Mouse (Mus musculus): Measurements from ENCODE around the gene Unc119b. TPM values are rescaled to one million over a fixed set of nuclear protein-coding genes. Genes with fewer than 3 reads are reported as not detected.

The Unc119b gene
- total and polyA plus RNA-seq, 2 experiments from 2014 or later = 16.9 to 30.0 TPM

DNA sequence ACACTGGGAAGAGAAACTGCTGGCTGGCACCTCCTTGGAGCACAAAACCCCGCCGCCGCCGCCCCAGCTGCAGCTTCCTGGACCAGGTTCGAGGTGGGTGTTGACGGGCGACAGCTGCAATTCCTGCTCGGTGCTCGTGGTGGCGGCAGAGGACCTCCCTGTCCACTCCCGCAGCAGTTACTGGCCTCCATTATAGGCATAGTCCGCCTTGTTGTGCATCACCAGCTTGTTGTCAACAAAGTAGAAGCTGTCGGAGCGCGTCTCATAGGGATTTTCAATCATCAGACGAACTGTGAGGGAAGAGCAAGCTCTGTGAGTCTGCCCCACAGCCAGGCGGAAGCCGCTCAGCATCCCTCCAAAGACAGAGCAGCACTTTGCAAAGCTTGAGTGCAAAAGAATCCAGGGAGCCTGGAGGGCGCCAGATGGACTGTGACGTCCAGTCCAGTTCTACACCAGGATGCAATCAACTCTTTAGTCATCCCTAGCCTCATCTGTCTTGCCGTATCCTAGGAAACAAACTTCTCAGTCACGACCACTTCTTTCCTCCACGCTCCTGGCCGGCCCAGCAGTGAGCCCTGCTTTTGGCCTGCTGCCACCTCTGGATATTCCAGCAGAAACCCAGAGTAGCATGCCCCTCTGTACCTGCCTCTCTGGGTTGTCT is 9.4 kb downstream of the Unc119b start:
- Histone ChIP-seq H3K27me3 (ENCODE audit: insufficient read depth, low read length) (no peaks in the 10 kb centered on the region), H3K9ac (replicated peaks; ENCODE audit: low read length, poor library complexity, severe bottlenecking) (no peak overlapping the region), H3K4me3 (ENCODE audit: low read depth, low read length) (no peak overlapping the region), H3K27ac (ENCODE audit: low read depth, low read length) (no peak overlapping the region), H3K36me3 (ENCODE audit: insufficient read depth, low read length) (peaks cover 44% of the 10 kb centered on the region), H3K4me1 (ENCODE audit: insufficient read depth, low read length) (no peaks in the 10 kb centered on the region), H3K4me2 (ENCODE audit: low read depth, low read length, poor library complexity, severe bottlenecking) (no peak overlapping the region), H3K9me3 (ENCODE audit: low read length) (no peaks in the 10 kb centered on the region)
- peak; percentile 91 for TF ChIP-seq CTCF (IDR thresholded peaks at IDR 0.05)
- ATAC-seq (ENCODE audit: low FRiP score) (peak; percentile 41; the same call in 1 of the 2 replicates), DNase-seq (ENCODE audit: low spot score) (peak; percentile 87)
- WGBS = 20% methylated on average over 24 of the region's 24 CpGs

GRCm38 (mm10) chr5:115124690-115125089 is 10.1 kb downstream of the Unc119b start:
- Histone ChIP-seq H3K4me2 (ENCODE audit: low read depth, low read length, poor library complexity, severe bottlenecking) (no peak overlapping the region), H3K27ac (ENCODE audit: low read depth, low read length) (no peak overlapping the region), H3K4me3 (ENCODE audit: low read depth, low read length) (no peak overlapping the region), H3K36me3 (ENCODE audit: insufficient read depth, low read length) (peaks cover 39% of the 10 kb centered on the region), H3K4me1 (ENCODE audit: insufficient read depth, low read length) (no peaks in the 10 kb centered on the region), H3K27me3 (ENCODE audit: insufficient read depth, low read length) (no peaks in the 10 kb centered on the region), H3K9me3 (ENCODE audit: low read length) (no peaks in the 10 kb centered on the region), H3K9ac (replicated peaks; ENCODE audit: low read length, poor library complexity, severe bottlenecking) (no peak overlapping the region)
- 93% methylated on average over 6 of the region's 6 CpGs for WGBS
- DNase-seq (ENCODE audit: low spot score) = no peak
- ATAC-seq (ENCODE audit: low FRiP score) = no peak
- no peak for TF ChIP-seq CTCF (IDR thresholded peaks at IDR 0.05)

GRCm38 (mm10) chr5:115120978-115121377 is 13.8 kb downstream of the Unc119b start:
- DNase-seq (ENCODE audit: low spot score) (peak; percentile 39), ATAC-seq (ENCODE audit: low FRiP score) (no peak)

GRCm38 (mm10) chr5:115118961-115119570 is 15.7 kb downstream of the Unc119b start, which contains the start of gene Acads:
Gene Acads, minus strand, starts transcription at chr5:115119346.
- H3K27me3 ChIP-seq (ENCODE audit: insufficient read depth, low read length) = no peaks in the 10 kb centered on the region
- WGBS = 3% methylated on average over 39 of the region's 39 CpGs
- peak; percentile 45; the same call in 1 of the 2 replicates for ATAC-seq (ENCODE audit: low FRiP score)
- peak within 1 kb of the TSS; percentile 87 for H3K4me2 ChIP-seq (ENCODE audit: low read depth, low read length, poor library complexity, severe bottlenecking)
- H3K4me3 ChIP-seq (ENCODE audit: low read depth, low read length) = peak within 1 kb of the TSS; percentile 47
- TF ChIP-seq CTCF (IDR thresholded peaks at IDR 0.05) = no peak
- peak; percentile 46 for DNase-seq (ENCODE audit: low spot score)
- peak within 1 kb of the TSS; percentile 57 for H3K9ac ChIP-seq (replicated peaks; ENCODE audit: low read length, poor library complexity, severe bottlenecking)
- H3K36me3 ChIP-seq (ENCODE audit: insufficient read depth, low read length) = peaks cover 2% of the 10 kb centered on the region
- H3K9me3 ChIP-seq (ENCODE audit: low read length) = no peaks in the 10 kb centered on the region
- H3K27ac ChIP-seq (ENCODE audit: low read depth, low read length) = no peak within 1 kb of the TSS
- H3K4me1 ChIP-seq (ENCODE audit: insufficient read depth, low read length) = peaks cover 7% of the 10 kb centered on the region

More at GRCm38 (mm10) chr5:115120978-115121377, 13.8 kb downstream of the Unc119b start:
- no peak for TF ChIP-seq CTCF (IDR thresholded peaks at IDR 0.05)
- Histone ChIP-seq H3K27me3 (ENCODE audit: insufficient read depth, low read length) (no peaks in the 10 kb centered on the region), H3K4me1 (ENCODE audit: insufficient read depth, low read length) (peaks cover 7% of the 10 kb centered on the region), H3K9ac (replicated peaks; ENCODE audit: low read length, poor library complexity, severe bottlenecking) (no peak overlapping the region), H3K4me2 (ENCODE audit: low read depth, low read length, poor library complexity, severe bottlenecking) (no peak overlapping the region), H3K36me3 (ENCODE audit: insufficient read depth, low read length) (peaks cover 13% of the 10 kb centered on the region), H3K9me3 (ENCODE audit: low read length) (no peaks in the 10 kb centered on the region), H3K4me3 (ENCODE audit: low read depth, low read length) (no peak overlapping the region), H3K27ac (ENCODE audit: low read depth, low read length) (no peak overlapping the region)
- WGBS = 81% methylated on average over 5 of the region's 5 CpGs

DNA sequence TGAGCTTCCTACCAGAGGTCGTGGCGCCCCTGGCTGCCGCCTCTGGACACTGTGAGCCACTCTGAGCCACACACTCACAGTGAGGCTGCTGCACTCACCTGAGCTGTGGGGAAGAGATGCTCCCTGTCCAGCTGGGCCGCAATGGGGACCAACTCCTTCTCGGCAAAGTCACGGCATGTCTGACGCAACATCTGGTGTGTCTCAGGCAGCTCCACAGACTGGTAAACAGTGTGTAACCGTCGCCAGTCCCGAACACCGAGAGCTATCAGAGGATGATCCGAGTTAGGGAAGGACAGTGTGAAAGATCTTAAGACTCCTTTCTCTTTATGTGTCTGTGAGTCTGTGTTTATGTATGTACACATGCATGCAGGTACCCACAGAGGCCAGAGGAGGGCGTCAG is 17.3 kb downstream of the Unc119b start:
- Histone ChIP-seq H3K36me3 (ENCODE audit: insufficient read depth, low read length) (no peaks in the 10 kb centered on the region), H3K27me3 (ENCODE audit: insufficient read depth, low read length) (no peaks in the 10 kb centered on the region), H3K9me3 (ENCODE audit: low read length) (no peaks in the 10 kb centered on the region), H3K4me2 (ENCODE audit: low read depth, low read length, poor library complexity, severe bottlenecking) (no peak overlapping the region), H3K9ac (replicated peaks; ENCODE audit: low read length, poor library complexity, severe bottlenecking) (no peak overlapping the region), H3K4me1 (ENCODE audit: insufficient read depth, low read length) (peaks cover 7% of the 10 kb centered on the region), H3K27ac (ENCODE audit: low read depth, low read length) (no peak overlapping the region), H3K4me3 (ENCODE audit: low read depth, low read length) (no peak overlapping the region)
- TF ChIP-seq CTCF (IDR thresholded peaks at IDR 0.05) = no peak
- no peak for DNase-seq (ENCODE audit: low spot score)
- 96% methylated on average over 13 of the region's 13 CpGs for WGBS
- no peak for ATAC-seq (ENCODE audit: low FRiP score)

DNA sequence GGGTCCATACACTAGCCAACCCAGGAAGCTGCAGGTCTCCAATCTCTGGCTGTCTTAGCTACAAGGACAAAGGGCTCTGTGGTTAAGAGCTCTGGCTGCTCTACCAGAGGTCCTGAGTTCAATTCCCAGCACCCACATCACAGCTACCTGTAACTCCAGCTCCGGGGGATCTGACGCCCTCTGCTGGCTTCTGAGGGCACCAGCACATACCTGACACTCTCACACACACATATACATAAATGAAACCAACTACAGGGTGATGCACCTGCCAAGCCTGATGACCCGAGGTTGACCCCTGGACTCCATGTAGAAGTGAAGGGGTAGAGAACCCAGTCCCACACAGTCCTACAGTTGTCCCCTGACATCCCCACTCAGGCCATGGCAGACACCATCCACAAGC is 18.3 kb downstream of the Unc119b start:
- no peaks in the 10 kb centered on the region for H3K9me3 ChIP-seq (ENCODE audit: low read length)
- no peak overlapping the region for H3K4me2 ChIP-seq (ENCODE audit: low read depth, low read length, poor library complexity, severe bottlenecking)
- DNase-seq (ENCODE audit: low spot score) = no peak
- no peak overlapping the region for H3K9ac ChIP-seq (replicated peaks; ENCODE audit: low read length, poor library complexity, severe bottlenecking)
- H3K27me3 ChIP-seq (ENCODE audit: insufficient read depth, low read length) = no peaks in the 10 kb centered on the region
- ATAC-seq (ENCODE audit: low FRiP score) = no peak
- H3K36me3 ChIP-seq (ENCODE audit: insufficient read depth, low read length) = no peaks in the 10 kb centered on the region
- no peak for TF ChIP-seq CTCF (IDR thresholded peaks at IDR 0.05)
- H3K27ac ChIP-seq (ENCODE audit: low read depth, low read length) = no peak overlapping the region
- no peak overlapping the region for H3K4me3 ChIP-seq (ENCODE audit: low read depth, low read length)
- peaks cover 7% of the 10 kb centered on the region for H3K4me1 ChIP-seq (ENCODE audit: insufficient read depth, low read length)
- 98% methylated on average over 3 of the region's 3 CpGs for WGBS
